Mouse (Mus musculus) left cerebral cortex, adult 8-10 months (tissue): Measurements from ENCODE around the gene Acss2. TPM values are rescaled to one million over a fixed set of nuclear protein-coding genes. Genes with fewer than 3 reads are reported as not detected.
"Not testable (repeated sequence)": the region's sequence is repeated elsewhere in the genome, so short reads cannot be mapped to it uniquely, and the experiment has no call there.

Experiments
- DNase-seq, 2 experiments: peaks; one replicate each; pipeline ENCODE4 v3.0.0; 2022; ENCODE audit warnings: low spot score in 2 of 2
- total RNA-seq, 4 experiments: library from RNA; stranded (reverse); gene quantifications; 2 replicates each; pipeline ENCODE4 v1.2.4; 2022

Gene Acss2
- total RNA-seq, 4 experiments from 2014 or later: 53.0 to 64.3 (median 55.1) TPM

- DNase-seq: not testable (repeated sequence)
These were observed 20.8 kb downstream of the Acss2 start for GRCm38 (mm10) chr2:155538463-155539057.

- no peak for DNase-seq
These were observed 21.9 kb downstream of the Acss2 start for GRCm38 (mm10) chr2:155539696-155540095.

- no peak for DNase-seq
These were observed 23.2 kb downstream of the Acss2 start for GRCm38 (mm10) chr2:155540822-155541458.

GRCm38 (mm10) chr2:155546955-155547354 lies 29.2 kb downstream of the Acss2 start:
- no peak for DNase-seq

GRCm38 (mm10) chr2:155552336-155552735 lies 34.6 kb downstream of the Acss2 start:
- DNase-seq: no peak

- DNase-seq: no peak
These were observed 35.2 kb downstream of the Acss2 start for GRCm38 (mm10) chr2:155552949-155553354.

GRCm38 (mm10) chr2:155554426-155554985 lies 36.8 kb downstream of the Acss2 start:
- DNase-seq: no peak

- DNase-seq: no peak
These were observed 44.5 kb downstream of the Acss2 start for GRCm38 (mm10) chr2:155562209-155562608.

- no peak for DNase-seq
These were observed 45.2 kb downstream of the Acss2 start for GRCm38 (mm10) chr2:155562934-155563333.

GRCm38 (mm10) chr2:155567751-155568150 lies 50.0 kb downstream of the Acss2 start:
- no peak for DNase-seq

GRCm38 (mm10) chr2:155569223-155569807 lies 51.6 kb downstream of the Acss2 start:
- DNase-seq: no peak

GRCm38 (mm10) chr2:155573001-155573400 lies 55.3 kb downstream of the Acss2 start:
- DNase-seq: no peak

- no peak for DNase-seq
These were observed 56.2 kb downstream of the Acss2 start for GRCm38 (mm10) chr2:155573996-155574395.

GRCm38 (mm10) chr2:155574700-155575099 lies 57.0 kb downstream of the Acss2 start:
- peak in 1 of 2 experiments; percentile 33 for DNase-seq

- no peak for DNase-seq
These were observed 58.9 kb downstream of the Acss2 start for GRCm38 (mm10) chr2:155576656-155577055.

- no peak for DNase-seq
These were observed 62.6 kb downstream of the Acss2 start for GRCm38 (mm10) chr2:155580331-155580730.

- DNase-seq: no peak
These were observed 64.7 kb downstream of the Acss2 start for GRCm38 (mm10) chr2:155582384-155582995.

GRCm38 (mm10) chr2:155582996-155583395 lies 65.2 kb downstream of the Acss2 start:
- no peak for DNase-seq

GRCm38 (mm10) chr2:155583927-155584530 lies 66.3 kb downstream of the Acss2 start:
- DNase-seq: no peak

- no peak for DNase-seq
These were observed 67.3 kb downstream of the Acss2 start for GRCm38 (mm10) chr2:155585082-155585481.

GRCm38 (mm10) chr2:155585486-155585885 lies 67.7 kb downstream of the Acss2 start:
- DNase-seq: no peak

- DNase-seq: no peak
These were observed 70.4 kb downstream of the Acss2 start for GRCm38 (mm10) chr2:155588136-155588535.
